Mouse (Mus musculus) G1E (cell line): ENCODE data around the gene Sox5.

ENCODE experiments used
- CTCF ChIP-seq: IDR thresholded peaks from 2 replicates; pipeline ENCODE4 v1.5.1; 2012; ENCODE audit warnings: low read depth, low read length, inconsistent platforms, mixed read lengths
- POLR2AphosphoS5 ChIP-seq: IDR thresholded peaks from 2 replicates; pipeline ENCODE4 v1.6.1; 2012; ENCODE audit warnings: low read depth, low read length, inconsistent platforms; ENCODE audit not compliant: insufficient replicate concordance

- no peak for TF ChIP-seq CTCF
- TF ChIP-seq POLR2AphosphoS5, result no peak
Measured at GRCm38 (mm10) chr6:144016929-144017328, 764.8 kb downstream of the Sox5 start.
